Mouse (Mus musculus) heart, embryonic 16.5 days (tissue): ENCODE measurements around the gene Uck1. TPM values are rescaled to one million over a fixed set of nuclear protein-coding genes. Genes with fewer than 3 reads are reported as not detected.
"Not testable (repeated sequence)": the region's sequence is repeated elsewhere in the genome, so short reads cannot be mapped to it uniquely, and the experiment has no call there.

ENCODE experiments used
- ATAC-seq: fragments of 200-750 bp; cut with Nextera tagmentation; replicated peaks from 2 replicates; pipeline ENCODE4 v1.8.0; 2017; ENCODE audit warnings: moderate number of reproducible peaks; ENCODE audit not compliant: insufficient read depth, low FRiP score; ENCODE audit errors: extremely low read depth
- H3K27ac ChIP-seq: fragments of 300-500 bp; sonication (generic); 2 replicates; pipeline ENCODE4 v1.5.1; 2014; ENCODE audit warnings: mild to moderate bottlenecking, low read length, control low read depth, moderate library complexity
- H3K27me3 ChIP-seq: fragments of 300-500 bp; sonication (generic); 2 replicates; pipeline ENCODE4 v1.6.1; 2014; ENCODE audit warnings: low read length, mixed read lengths; ENCODE audit not compliant: control insufficient read depth, insufficient read depth
- H3K36me3 ChIP-seq: fragments of 300-500 bp; sonication (generic); 2 replicates; pipeline ENCODE4 v1.6.1; 2014; ENCODE audit not compliant: control insufficient read depth, insufficient read depth
- H3K4me1 ChIP-seq: fragments of 300-500 bp; sonication (generic); 2 replicates; pipeline ENCODE4 v1.6.1; 2014; ENCODE audit warnings: low read length, mixed read lengths; ENCODE audit not compliant: control insufficient read depth, insufficient read depth
- H3K4me2 ChIP-seq: fragments of 300-500 bp; sonication (generic); 2 replicates; pipeline ENCODE4 v1.6.1; 2014; ENCODE audit warnings: low read depth, mild to moderate bottlenecking, control low read depth, low read length
- H3K4me3 ChIP-seq: fragments of 300-500 bp; sonication (generic); 2 replicates; pipeline ENCODE4 v1.5.1; 2014; ENCODE audit warnings: mild to moderate bottlenecking, control low read depth, low read length
- H3K9ac ChIP-seq: fragments of 300-500 bp; sonication (generic); 2 replicates; pipeline ENCODE4 v1.6.1; 2014; ENCODE audit warnings: low read length, control low read depth
- H3K9me3 ChIP-seq: fragments of 300-500 bp; sonication (generic); replicated peaks from 2 replicates; pipeline ENCODE4 v1.6.1; 2016; ENCODE audit warnings: low read length; ENCODE audit not compliant: control insufficient read depth
- WGBS: fragments of 180-500 bp; shearing (Covaris S2); extraction: QIAGEN DNeasy Blood & Tissue Kit; methylation state at CpG from one replicate; pipeline ENCODE4 v1.1.7; 2014; 5-methylcytosine and 5-hydroxymethylcytosine counted together
- polyA plus RNA-seq: library from polyadenylated mRNA; unstranded; fragments of >200 nt; fragmentation: Nextera tagmentation; extraction: Ambion mirVana; gene quantifications from 2 replicates; pipeline ENCODE4 v1.2.1, GENCODE M21; 2015

Gene Uck1
- polyA plus RNA-seq, 1 experiment from 2014 or later: 45.7 TPM

DNA sequence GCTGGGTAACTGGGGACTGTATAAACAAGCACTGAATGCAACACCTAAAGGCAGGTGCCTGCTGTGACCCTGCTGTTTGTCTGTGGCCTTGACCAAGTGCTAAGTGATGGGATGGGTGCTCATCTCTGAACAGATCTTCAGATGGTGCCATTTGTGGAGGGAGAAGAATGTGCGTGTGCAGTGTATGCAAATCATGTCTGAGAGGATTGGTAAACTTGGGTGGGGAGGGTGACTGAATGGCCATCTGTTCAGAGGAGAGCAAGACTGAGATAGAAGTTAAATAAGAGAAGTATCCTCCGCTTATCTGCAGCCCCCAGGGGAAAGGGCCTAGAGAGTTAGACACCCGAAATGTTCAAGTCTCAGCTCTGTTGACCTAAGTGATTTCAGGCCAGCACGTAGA, 39.5 kb upstream of the Uck1 start:
- Histone ChIP-seq H3K36me3 (peaks cover 54% of the 10 kb centered on the region), H3K9ac (no peak overlapping the region), H3K4me1 (peaks cover 3% of the 10 kb centered on the region), H3K27ac (no peak overlapping the region), H3K4me3 (no peak overlapping the region), H3K4me2 (no peak overlapping the region), H3K27me3 (no peaks in the 10 kb centered on the region), H3K9me3 (no peaks in the 10 kb centered on the region)
- WGBS: 89% methylated on average over 4 of the region's 4 CpGs
- no peak for ATAC-seq

DNA sequence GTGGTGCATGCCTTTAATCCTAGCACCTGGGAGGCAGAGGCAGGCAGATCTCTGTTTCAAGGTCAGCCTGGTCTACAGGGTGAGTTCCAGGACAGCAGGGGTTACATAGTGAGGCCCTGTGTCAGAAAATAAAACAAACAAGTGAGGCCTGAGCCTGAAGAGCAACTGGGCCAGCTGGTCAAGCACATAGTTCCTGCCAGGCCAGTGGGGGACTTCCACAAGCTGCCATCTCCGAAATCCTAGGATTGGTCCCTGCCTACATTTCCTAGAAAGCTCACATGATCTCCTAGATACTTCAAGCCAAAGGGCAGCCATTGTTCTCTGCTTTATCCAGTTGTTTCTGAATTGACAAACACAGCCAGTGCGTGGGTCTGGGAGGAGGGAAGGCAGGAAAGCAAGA, 35.9 kb upstream of the Uck1 start:
- 79% methylated on average over 2 of the region's 2 CpGs for WGBS
- not testable (repeated sequence) for ATAC-seq

DNA sequence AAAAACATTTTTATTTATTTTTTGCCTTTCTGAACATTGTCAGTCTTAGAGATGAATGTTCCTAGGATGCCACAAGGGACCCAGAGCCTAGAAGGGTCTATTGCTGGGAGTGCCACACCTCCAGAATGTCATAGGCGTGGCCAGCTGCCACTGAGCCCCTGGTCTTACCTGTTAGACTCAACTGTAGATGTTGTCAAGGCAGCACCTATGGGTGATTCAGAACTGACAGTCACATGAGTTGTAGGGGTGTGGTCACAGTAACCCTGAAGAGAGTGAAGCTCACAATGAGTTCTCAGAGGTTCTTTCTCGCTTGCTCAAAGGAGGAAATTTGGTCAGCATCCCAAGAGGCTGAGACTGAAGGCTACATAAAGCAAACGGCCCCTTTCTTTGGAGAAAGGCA, 35.3 kb upstream of the Uck1 start:
- no peak overlapping the region for H3K27ac ChIP-seq
- H3K4me3 ChIP-seq: no peak overlapping the region
- WGBS: 82% methylated on average over 3 of the region's 3 CpGs
- ATAC-seq: no peak
- H3K4me1 ChIP-seq: peaks cover 13% of the 10 kb centered on the region
- no peak overlapping the region for H3K4me2 ChIP-seq
- H3K9ac ChIP-seq: no peak overlapping the region
- no peaks in the 10 kb centered on the region for H3K9me3 ChIP-seq
- H3K36me3 ChIP-seq: peaks cover 32% of the 10 kb centered on the region
- no peaks in the 10 kb centered on the region for H3K27me3 ChIP-seq

More for the DNA sequence above, 35.9 kb upstream of the Uck1 start:
- not testable (repeated sequence) for H3K4me3 ChIP-seq, H3K27ac ChIP-seq, H3K9ac ChIP-seq, H3K4me2 ChIP-seq, H3K27me3 ChIP-seq, H3K9me3 ChIP-seq
- Histone ChIP-seq H3K36me3 (peaks cover 35% of the 10 kb centered on the region), H3K4me1 (peaks cover 13% of the 10 kb centered on the region)

DNA sequence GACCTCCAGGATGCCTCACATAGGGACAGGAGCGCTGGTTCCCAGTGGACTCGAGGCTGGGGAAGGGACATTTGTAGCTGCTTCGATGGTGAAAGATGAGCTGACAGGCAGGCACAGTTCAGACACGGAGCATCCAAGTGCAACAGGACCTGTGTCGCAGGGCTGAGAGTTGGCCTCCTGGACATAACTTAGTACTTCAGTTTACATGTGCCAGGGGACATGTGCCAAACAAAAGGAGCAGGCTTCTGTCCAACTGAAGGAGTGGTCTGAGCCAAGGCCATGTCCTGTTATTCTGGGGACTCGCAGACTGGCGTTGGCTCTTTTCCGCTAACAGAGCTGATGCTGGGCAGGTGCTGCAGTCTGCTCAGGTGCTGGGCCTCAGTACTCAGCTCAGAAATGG, 34.4 kb upstream of the Uck1 start:
- peaks cover 25% of the 10 kb centered on the region for H3K36me3 ChIP-seq
- ATAC-seq: peak; percentile 64
- H3K4me3 ChIP-seq: no peak overlapping the region
- H3K4me2 ChIP-seq: no peak overlapping the region
- 54% methylated on average over 8 of the region's 8 CpGs for WGBS
- no peaks in the 10 kb centered on the region for H3K27me3 ChIP-seq
- H3K27ac ChIP-seq: peak overlapping the region; percentile 52; the same call in 1 of the 2 replicates
- no peaks in the 10 kb centered on the region for H3K9me3 ChIP-seq
- no peak overlapping the region for H3K9ac ChIP-seq
- peaks cover 17% of the 10 kb centered on the region for H3K4me1 ChIP-seq

DNA sequence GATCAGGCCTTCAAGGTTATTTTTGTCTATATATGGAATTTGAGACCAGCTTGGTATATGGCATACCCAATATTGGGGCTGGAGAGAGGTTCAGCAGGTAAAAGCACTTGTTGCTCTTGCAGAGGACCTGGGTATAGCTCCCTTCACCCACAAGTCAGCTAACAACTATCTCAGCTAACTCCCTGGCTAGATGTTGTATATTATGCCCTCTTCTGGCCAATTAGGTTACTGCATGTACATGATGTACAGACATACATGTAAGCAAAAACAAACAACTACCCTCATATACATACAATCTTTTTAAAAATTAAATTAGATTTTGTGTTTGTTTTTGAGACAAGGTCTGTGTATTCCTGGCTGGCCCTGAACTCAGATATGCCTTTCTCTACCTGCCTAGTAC, 29.6 kb upstream of the Uck1 start:
- ATAC-seq: no peak
- H3K27ac ChIP-seq: no peak overlapping the region
- no peak overlapping the region for H3K9ac ChIP-seq
- H3K4me3 ChIP-seq: no peak overlapping the region
- H3K4me2 ChIP-seq: peak overlapping the region; percentile 94
- peaks cover 30% of the 10 kb centered on the region for H3K4me1 ChIP-seq
- H3K36me3 ChIP-seq: peaks cover 5% of the 10 kb centered on the region; the same call in 1 of the 2 replicates
- H3K9me3 ChIP-seq: no peaks in the 10 kb centered on the region
- no peaks in the 10 kb centered on the region for H3K27me3 ChIP-seq

DNA sequence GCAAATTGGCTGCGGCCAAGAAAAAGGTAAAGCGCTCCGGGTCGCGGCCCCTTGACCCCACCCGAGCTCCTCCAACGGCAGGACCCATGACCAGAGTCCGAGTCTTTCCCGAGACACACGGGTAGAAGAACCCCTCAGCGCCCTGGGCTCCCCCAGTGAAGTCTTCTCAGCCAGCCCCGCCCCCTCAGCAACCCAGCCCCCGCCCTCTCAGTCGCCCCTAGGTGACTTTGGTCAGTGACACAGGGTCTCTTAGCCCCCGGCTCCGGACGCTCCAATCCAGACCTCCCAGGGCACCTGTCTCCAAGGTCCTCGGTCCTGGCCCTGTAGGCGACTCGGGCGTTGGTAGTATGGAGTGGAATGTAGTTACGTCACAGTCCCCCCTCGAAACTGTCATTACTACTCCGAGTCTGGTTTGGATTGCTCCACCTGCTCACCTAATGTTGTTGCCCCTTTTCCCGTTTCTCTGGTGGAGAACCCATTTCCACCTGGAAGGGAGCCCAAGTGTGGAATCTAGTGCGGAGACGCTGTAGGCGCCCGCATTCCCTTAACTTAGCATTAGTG, 28.5 kb upstream of the Uck1 start:
- H3K27ac ChIP-seq: peak overlapping the region; percentile 83
- H3K9ac ChIP-seq: peak overlapping the region; percentile 88
- H3K4me2 ChIP-seq: peak overlapping the region; percentile 94
- H3K27me3 ChIP-seq: no peaks in the 10 kb centered on the region
- H3K9me3 ChIP-seq: no peaks in the 10 kb centered on the region
- peaks cover 22% of the 10 kb centered on the region for H3K4me1 ChIP-seq
- WGBS: 1% methylated on average over 29 of the region's 29 CpGs
- peak; percentile 44 for ATAC-seq
- H3K4me3 ChIP-seq: peak overlapping the region; percentile 91
- H3K36me3 ChIP-seq: peaks cover 5% of the 10 kb centered on the region; the same call in 1 of the 2 replicates

DNA sequence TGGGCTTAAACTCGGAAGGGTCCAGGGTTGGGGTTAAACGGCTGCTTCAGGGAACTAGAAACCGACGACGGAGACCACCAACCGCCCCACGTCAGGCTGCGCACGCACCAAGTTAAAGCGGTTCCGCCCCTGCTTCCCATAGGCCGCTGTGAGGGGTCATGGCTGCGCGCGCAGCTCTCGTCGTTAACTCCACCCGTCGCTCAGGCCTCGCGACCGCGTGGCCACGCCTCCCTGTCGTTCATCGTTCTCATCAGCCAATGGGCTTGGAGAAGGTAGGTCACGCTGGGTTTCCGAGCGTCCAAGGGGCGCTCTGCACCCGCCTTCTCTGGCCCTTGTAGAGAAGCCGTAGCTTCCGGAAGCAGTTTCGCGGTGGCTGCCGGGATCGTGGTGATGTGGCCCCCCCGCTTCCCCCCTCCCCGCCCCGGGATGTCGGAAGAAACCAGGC, 28.0 kb upstream of the Uck1 start, which contains the start of gene Swi5:
Gene Swi5, minus strand, starts transcription at position 153 of the 445 bp plus-strand sequence.
- peak; percentile 99 for ATAC-seq

DNA sequence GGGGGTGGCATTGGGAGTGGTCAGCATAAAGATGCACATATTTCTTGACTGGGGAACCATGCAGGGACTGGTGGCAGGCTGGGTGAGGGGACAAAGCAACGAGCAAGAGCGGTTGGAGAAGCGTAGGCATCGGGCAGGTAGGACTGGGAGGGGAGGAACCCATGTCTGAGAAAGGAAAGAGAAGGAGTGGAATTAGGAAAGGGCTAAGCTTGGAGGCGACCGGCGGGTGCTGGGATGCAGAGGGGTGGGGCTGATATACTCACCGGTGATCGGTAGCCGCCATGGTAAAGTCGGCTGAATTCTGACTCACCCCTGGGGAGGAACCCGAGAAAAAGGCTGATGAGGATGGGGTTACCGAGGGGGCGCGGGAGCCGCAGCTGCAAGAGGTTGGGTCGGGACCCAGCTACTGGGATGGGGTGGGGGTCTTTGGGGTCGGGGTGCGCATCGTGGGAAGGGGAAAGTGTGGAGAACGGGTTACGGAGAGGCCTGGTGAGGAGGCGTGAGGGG, 27.4 kb upstream of the Uck1 start, which contains the start of gene Golga2:
Gene Golga2, plus strand, starts transcription at position 51 of the 507 bp plus-strand sequence.
- WGBS: under 1% methylated on average over 23 of the region's 23 CpGs
- H3K27me3 ChIP-seq: no peaks in the 10 kb centered on the region
- H3K27ac ChIP-seq: peak within 1 kb of the TSS; percentile 83
- H3K36me3 ChIP-seq: peaks cover under 1% of the 10 kb centered on the region; the same call in 1 of the 2 replicates
- H3K9ac ChIP-seq: peak within 1 kb of the TSS; percentile 95
- peak within 1 kb of the TSS; percentile 91 for H3K4me3 ChIP-seq
- no peaks in the 10 kb centered on the region for H3K9me3 ChIP-seq
- peak within 1 kb of the TSS; percentile 94 for H3K4me2 ChIP-seq
- H3K4me1 ChIP-seq: peaks cover 24% of the 10 kb centered on the region
- peak; percentile 2; the same call in 1 of the 2 replicates for ATAC-seq

More for the DNA sequence above, 28.0 kb upstream of the Uck1 start, which contains the start of gene Swi5:
- Histone ChIP-seq H3K9ac (peak within 1 kb of the TSS; percentile 95), H3K9me3 (no peaks in the 10 kb centered on the region), H3K4me1 (peaks cover 22% of the 10 kb centered on the region), H3K36me3 (peaks cover 5% of the 10 kb centered on the region; the same call in 1 of the 2 replicates), H3K4me3 (peak within 1 kb of the TSS; percentile 91), H3K4me2 (peak within 1 kb of the TSS; percentile 94), H3K27ac (peak within 1 kb of the TSS; percentile 83), H3K27me3 (no peaks in the 10 kb centered on the region)
- under 1% methylated on average over 40 of the region's 41 CpGs for WGBS

DNA sequence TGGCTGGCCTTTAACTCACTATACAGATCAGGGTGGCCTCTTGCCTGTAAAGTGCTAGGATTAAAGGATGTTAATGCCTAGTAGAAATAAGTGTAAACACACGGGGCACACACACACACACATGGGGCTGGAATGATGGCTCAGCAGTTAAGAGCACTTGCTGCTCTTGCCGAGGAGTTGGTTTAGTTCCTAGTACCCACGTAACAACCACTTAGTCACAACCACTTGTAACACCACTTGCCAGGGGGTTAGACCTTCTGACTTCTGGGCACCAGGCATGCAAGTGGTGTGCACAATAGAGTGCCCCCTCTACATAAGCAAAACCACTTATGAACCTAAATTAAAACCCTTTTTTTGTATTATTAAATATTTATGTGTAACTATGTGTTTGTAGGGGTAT, 24.0 kb upstream of the Uck1 start:
- Histone ChIP-seq H3K4me2 (no peak overlapping the region), H3K9me3 (no peaks in the 10 kb centered on the region), H3K4me3 (no peak overlapping the region), H3K9ac (no peak overlapping the region), H3K4me1 (peaks cover 13% of the 10 kb centered on the region), H3K27me3 (no peaks in the 10 kb centered on the region), H3K36me3 (peaks cover 18% of the 10 kb centered on the region), H3K27ac (no peak overlapping the region)
- no peak for ATAC-seq
- WGBS: 78% methylated on average over 3 of the region's 3 CpGs
